Mouse (Mus musculus): ENCODE results near the gene Skint8.
A peak's percentile ranks its signal among the peaks of the same experiment; 100 is the strongest.
"Not testable (repeated sequence)": the region's sequence is repeated elsewhere in the genome, so short reads cannot be mapped to it uniquely, and the experiment has no call there.

Skint8 gene

DNA sequence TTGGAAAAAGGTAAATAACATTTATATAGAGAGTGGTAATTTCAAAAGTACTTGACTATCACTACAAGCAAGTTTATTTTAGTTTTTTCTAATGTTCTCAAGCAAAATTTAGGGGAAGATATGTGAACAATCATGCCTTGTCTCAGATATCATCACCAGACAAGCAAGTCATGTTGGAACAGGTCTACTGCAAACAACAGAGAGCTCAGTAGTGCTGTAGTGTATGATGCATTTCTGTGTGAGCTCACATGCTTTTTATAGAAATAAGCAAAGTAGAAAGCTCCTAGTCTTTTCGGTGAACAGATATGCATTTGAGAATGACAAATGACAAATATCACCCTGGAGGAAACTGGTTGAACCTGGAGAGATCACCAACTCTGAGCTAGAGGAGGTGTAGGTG, at the start of gene Skint8:
Gene Skint8, plus strand, starts transcription at position 301 of the 400 bp plus-strand sequence.
- no peaks in the 10 kb centered on the region for H3K36me3 ChIP-seq (ENCODE audit: control insufficient read depth, insufficient read depth, low read length, poor library complexity, severe bottlenecking)
- no peak for DNase-seq (ENCODE audit: low read depth, low spot score)
- H3K27me3 ChIP-seq (ENCODE audit: control insufficient read depth, insufficient read depth, low read length, poor library complexity, severe bottlenecking), result no peaks in the 10 kb centered on the region

DNA sequence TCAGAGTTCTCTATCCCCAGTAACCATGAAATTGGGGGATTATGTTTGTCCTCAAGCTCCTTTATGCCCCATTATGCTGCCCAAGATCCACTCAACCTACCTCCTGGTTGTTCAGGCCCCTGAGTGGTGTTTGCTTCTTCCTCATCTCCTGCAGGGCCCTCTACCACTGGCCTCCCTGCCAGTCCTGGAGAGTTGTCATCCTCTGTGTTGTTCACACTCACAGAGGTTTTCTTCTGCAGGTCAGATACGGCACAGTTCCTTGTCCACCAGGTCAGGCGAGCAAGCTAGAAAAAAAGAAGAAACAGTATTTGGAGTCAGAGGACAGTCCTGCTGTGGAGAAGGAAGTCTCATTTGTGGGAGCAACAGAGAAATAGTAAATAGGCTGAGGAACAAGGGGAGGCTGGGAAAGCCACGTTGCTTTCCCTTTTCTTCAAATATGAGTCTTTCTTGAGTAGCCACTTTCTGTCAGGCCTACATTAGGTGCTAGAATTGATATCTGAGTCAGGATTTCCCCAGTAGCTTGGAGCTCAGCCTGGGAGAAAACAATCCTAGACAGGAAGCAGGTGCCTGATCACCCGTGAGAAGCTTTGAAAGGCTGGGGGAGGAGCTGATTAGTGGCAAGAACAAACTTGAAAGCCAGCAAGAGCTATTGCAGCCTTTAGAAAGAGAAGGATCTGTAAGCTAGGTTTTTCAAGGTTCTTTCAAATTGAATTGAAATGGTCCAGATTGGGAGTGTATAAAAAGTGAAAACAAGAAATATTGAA, 38.9 kb upstream of the Skint8 start:
- no peak for DNase-seq (ENCODE audit: low read depth, low spot score)
- Histone ChIP-seq H3K36me3 (ENCODE audit: control insufficient read depth, insufficient read depth, low read length, poor library complexity, severe bottlenecking) (no peaks in the 10 kb centered on the region), H3K27me3 (ENCODE audit: control insufficient read depth, insufficient read depth, low read length, poor library complexity, severe bottlenecking) (no peaks in the 10 kb centered on the region)

- no peak for DNase-seq (ENCODE audit: low read depth, low spot score)
- no peaks in the 10 kb centered on the region for H3K27me3 ChIP-seq (ENCODE audit: control insufficient read depth, insufficient read depth, low read length, poor library complexity, severe bottlenecking)
- H3K36me3 ChIP-seq (ENCODE audit: control insufficient read depth, insufficient read depth, low read length, poor library complexity, severe bottlenecking), result no peaks in the 10 kb centered on the region
These were observed 35.6 kb upstream of the Skint8 start for GRCm38 (mm10) chr4:111883543-111883942.

DNA sequence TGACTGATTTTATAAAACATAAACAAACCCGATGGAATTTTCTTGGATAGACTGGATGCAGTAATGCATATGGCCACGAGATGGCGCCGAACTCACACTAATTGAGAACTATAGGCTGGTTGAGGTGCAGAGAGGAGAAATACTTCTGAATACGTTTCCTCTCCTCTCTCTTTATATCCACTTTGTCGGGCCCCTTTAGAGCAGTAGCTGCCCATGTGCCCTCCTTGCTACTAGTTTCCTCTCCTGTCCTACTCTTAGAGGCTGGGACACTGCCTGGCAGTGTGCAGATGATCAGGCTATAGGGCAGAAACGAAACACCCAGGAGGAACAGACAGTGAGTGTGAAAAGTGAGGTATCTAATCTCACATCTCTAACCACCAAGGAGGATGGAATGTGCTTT, 33.2 kb upstream of the Skint8 start:
- DNase-seq (ENCODE audit: low read depth, low spot score), result peak; percentile 46
- Histone ChIP-seq H3K36me3 (ENCODE audit: control insufficient read depth, insufficient read depth, low read length, poor library complexity, severe bottlenecking) (no peaks in the 10 kb centered on the region), H3K27me3 (ENCODE audit: control insufficient read depth, insufficient read depth, low read length, poor library complexity, severe bottlenecking) (no peaks in the 10 kb centered on the region)

- H3K27me3 ChIP-seq (ENCODE audit: control insufficient read depth, insufficient read depth, low read length, poor library complexity, severe bottlenecking), result no peaks in the 10 kb centered on the region
- peak; percentile 55 for DNase-seq (ENCODE audit: low read depth, low spot score)
- H3K36me3 ChIP-seq (ENCODE audit: control insufficient read depth, insufficient read depth, low read length, poor library complexity, severe bottlenecking), result no peaks in the 10 kb centered on the region
These were observed 32.6 kb upstream of the Skint8 start for GRCm38 (mm10) chr4:111886607-111887006.

DNA sequence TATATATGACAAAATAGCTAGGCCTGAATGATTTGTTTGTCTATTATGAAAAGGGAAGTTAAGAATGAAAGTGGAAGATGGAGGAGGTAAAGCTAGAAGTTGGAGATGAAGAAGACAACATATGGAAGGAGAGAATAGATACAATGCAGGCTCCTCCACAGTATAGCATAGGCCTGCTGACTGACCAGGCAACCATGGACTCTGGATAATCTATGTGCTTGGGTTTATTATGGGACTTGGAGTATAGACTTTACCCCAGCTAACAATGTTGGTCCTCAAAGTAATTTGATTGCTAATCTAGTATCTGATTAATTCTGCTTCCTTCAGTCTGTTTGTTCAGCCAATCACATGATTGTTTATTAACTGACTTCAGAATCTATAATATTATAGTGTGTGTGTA, 27.1 kb upstream of the Skint8 start:
- H3K27me3 ChIP-seq (ENCODE audit: control insufficient read depth, insufficient read depth, low read length, poor library complexity, severe bottlenecking), result no peaks in the 10 kb centered on the region
- no peaks in the 10 kb centered on the region for H3K36me3 ChIP-seq (ENCODE audit: control insufficient read depth, insufficient read depth, low read length, poor library complexity, severe bottlenecking)
- DNase-seq (ENCODE audit: low read depth, low spot score), result no peak

- DNase-seq (ENCODE audit: low read depth, low spot score), result no peak
- Histone ChIP-seq H3K36me3 (ENCODE audit: control insufficient read depth, insufficient read depth, low read length, poor library complexity, severe bottlenecking) (no peaks in the 10 kb centered on the region), H3K27me3 (ENCODE audit: control insufficient read depth, insufficient read depth, low read length, poor library complexity, severe bottlenecking) (no peaks in the 10 kb centered on the region)
These were observed 21.4 kb upstream of the Skint8 start for GRCm38 (mm10) chr4:111897755-111898154.

GRCm38 (mm10) chr4:111898566-111898965, 20.6 kb upstream of the Skint8 start:
- Histone ChIP-seq H3K36me3 (ENCODE audit: control insufficient read depth, insufficient read depth, low read length, poor library complexity, severe bottlenecking) (no peaks in the 10 kb centered on the region), H3K27me3 (ENCODE audit: control insufficient read depth, insufficient read depth, low read length, poor library complexity, severe bottlenecking) (no peaks in the 10 kb centered on the region)
- DNase-seq (ENCODE audit: low read depth, low spot score), result no peak

- DNase-seq (ENCODE audit: low read depth, low spot score); H3K27me3 ChIP-seq (ENCODE audit: control insufficient read depth, insufficient read depth, low read length, poor library complexity, severe bottlenecking); H3K36me3 ChIP-seq (ENCODE audit: control insufficient read depth, insufficient read depth, low read length, poor library complexity, severe bottlenecking): not testable (repeated sequence)
These were observed 18.7 kb upstream of the Skint8 start for GRCm38 (mm10) chr4:111900491-111900890.

DNA sequence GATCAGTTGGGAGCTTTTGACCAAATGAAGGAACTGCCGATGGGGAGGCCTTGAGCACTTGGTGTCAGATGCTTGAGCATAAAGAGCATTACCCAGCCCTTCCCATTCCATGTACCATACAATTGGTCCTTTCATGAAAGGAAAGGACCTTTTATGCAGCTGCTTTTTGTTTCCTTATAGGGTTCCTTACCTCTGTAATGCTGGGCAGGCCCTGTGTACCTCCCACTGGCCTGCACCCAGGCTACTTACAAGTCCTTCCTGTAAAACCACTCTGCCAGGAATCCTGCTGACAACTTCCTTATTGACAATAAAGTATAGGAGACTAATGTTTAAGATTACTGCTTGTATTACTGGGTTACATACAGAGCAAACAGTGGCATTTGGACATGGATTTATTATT, 17.7 kb upstream of the Skint8 start:
- no peak for DNase-seq (ENCODE audit: low read depth, low spot score)
- H3K36me3 ChIP-seq (ENCODE audit: control insufficient read depth, insufficient read depth, low read length, poor library complexity, severe bottlenecking), result no peaks in the 10 kb centered on the region
- no peaks in the 10 kb centered on the region for H3K27me3 ChIP-seq (ENCODE audit: control insufficient read depth, insufficient read depth, low read length, poor library complexity, severe bottlenecking)

DNA sequence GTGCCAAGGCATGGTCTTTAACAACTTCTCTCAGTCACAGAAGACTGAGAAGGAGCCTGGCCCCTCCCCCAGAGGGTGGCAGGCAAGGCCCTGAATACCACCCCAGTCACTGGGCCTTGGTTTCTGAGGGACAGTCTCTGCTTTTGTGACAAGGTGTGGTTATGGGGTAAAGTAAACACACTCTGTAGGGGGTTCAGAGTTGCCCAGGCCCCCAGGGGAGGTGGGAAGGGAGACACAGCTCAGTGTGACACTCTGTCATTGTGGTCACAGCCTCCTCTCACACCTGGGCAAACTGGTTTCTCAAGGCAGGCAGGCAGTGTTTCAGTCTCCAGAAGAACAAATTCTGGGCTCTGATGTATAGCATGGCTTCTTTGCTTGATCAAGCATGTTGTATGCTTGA, 16.4 kb upstream of the Skint8 start, which contains the start of gene Slc5a9:
Gene Slc5a9, minus strand, starts transcription at position 144 of the 400 bp plus-strand sequence.
- no peak for DNase-seq (ENCODE audit: low read depth, low spot score)
- H3K36me3 ChIP-seq (ENCODE audit: control insufficient read depth, insufficient read depth, low read length, poor library complexity, severe bottlenecking), result no peaks in the 10 kb centered on the region
- no peaks in the 10 kb centered on the region for H3K27me3 ChIP-seq (ENCODE audit: control insufficient read depth, insufficient read depth, low read length, poor library complexity, severe bottlenecking)

- Histone ChIP-seq H3K27me3 (ENCODE audit: control insufficient read depth, insufficient read depth, low read length, poor library complexity, severe bottlenecking) (no peaks in the 10 kb centered on the region), H3K36me3 (ENCODE audit: control insufficient read depth, insufficient read depth, low read length, poor library complexity, severe bottlenecking) (no peaks in the 10 kb centered on the region)
- DNase-seq (ENCODE audit: low read depth, low spot score), result peak; percentile 42
These were observed 11.3 kb upstream of the Skint8 start for GRCm38 (mm10) chr4:111907926-111908325.

GRCm38 (mm10) chr4:111961309-111961708, 42.1 kb downstream of the Skint8 start:
- no peak for DNase-seq (ENCODE audit: low read depth, low spot score)
- Histone ChIP-seq H3K36me3 (ENCODE audit: control insufficient read depth, insufficient read depth, low read length, poor library complexity, severe bottlenecking) (no peaks in the 10 kb centered on the region), H3K27me3 (ENCODE audit: control insufficient read depth, insufficient read depth, low read length, poor library complexity, severe bottlenecking) (no peaks in the 10 kb centered on the region)

DNA sequence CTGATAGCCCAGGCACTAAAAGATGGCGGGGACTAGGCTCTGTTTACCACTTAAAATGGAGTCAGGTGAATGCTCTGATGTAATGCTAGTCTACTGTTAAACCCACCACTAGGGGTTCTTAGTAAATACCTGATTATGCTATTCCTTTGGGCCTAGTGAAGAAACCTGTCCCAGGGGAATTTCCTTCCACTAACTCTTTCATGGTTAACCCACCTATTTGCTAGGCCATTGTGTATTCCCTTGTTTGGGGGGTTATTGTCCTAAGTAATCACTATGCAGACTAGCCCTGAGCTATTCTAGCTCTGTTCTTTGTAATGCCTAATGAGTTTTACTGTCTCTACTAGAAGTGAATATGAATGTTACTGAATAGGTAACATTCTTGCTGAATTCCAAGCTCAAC, 44.0 kb downstream of the Skint8 start:
- not testable (repeated sequence) for DNase-seq (ENCODE audit: low read depth, low spot score); H3K27me3 ChIP-seq (ENCODE audit: control insufficient read depth, insufficient read depth, low read length, poor library complexity, severe bottlenecking); H3K36me3 ChIP-seq (ENCODE audit: control insufficient read depth, insufficient read depth, low read length, poor library complexity, severe bottlenecking)

- Histone ChIP-seq H3K36me3 (ENCODE audit: control insufficient read depth, insufficient read depth, low read length, poor library complexity, severe bottlenecking) (no peaks in the 10 kb centered on the region), H3K27me3 (ENCODE audit: control insufficient read depth, insufficient read depth, low read length, poor library complexity, severe bottlenecking) (no peaks in the 10 kb centered on the region)
- DNase-seq (ENCODE audit: low read depth, low spot score), result no peak
These were observed 44.5 kb downstream of the Skint8 start for GRCm38 (mm10) chr4:111963669-111964068.

- DNase-seq (ENCODE audit: low read depth, low spot score), result no peak
- H3K27me3 ChIP-seq (ENCODE audit: control insufficient read depth, insufficient read depth, low read length, poor library complexity, severe bottlenecking), result no peaks in the 10 kb centered on the region
- H3K36me3 ChIP-seq (ENCODE audit: control insufficient read depth, insufficient read depth, low read length, poor library complexity, severe bottlenecking), result no peaks in the 10 kb centered on the region
These were observed 53.4 kb downstream of the Skint8 start, which contains the start of gene Skint7 for GRCm38 (mm10) chr4:111972623-111973022. TSS of gene Skint7 (plus strand) at chr4:111972923.

Data from splenic B cell, adult 2 months (primary cell).